Comparison of ENCODE assay signal across 8 mouse cellular contexts in the genomic region with DNA sequence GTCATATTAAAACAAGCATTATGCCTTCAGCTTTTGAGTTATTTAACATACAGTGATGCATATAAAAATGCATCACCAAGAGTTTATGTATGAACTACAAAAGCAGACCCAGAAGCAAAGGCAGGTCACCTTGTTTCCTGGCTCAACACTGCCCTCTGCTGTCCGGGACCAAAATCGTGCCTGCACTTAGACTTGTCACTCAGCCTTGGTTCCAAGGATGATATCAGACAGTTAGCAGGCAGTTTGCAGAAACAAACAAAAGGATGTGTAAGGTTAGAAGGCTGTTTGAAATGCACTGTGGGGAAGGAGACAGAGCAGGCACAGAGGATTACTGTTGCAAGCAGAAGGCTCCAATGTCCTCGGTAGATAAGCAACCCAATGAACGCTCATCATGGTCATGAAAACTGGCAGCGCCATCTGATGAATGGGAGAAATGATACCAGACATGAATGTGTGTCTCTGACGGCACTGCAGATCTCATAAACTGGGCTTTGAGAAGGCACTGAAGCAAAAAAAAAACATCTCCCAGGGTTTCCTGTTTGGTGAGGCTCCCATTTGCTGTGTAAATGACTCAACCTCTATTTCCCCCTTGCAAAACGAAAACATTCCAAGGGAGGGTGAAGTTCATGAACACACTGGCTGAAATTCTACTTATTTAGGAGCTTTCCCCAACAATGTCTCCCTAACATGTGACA.
DNase-seq lines count a peak whose midpoint lies in the region; ATAC-seq and TF ChIP-seq lines count a peak whose summit lies in the region.

No protein-coding gene starts in this region.

- no peak overlapping the region for H3K4me3 ChIP-seq in CH12.LX (replicated peaks in 1 of 3; ENCODE audit: low read depth in 2 of 3, low read length in 2 of 3, poor library complexity in 1 of 3)
- no peak overlapping the region for H3K4me3 ChIP-seq in heart, postnatal 0 days (ENCODE audit: low read depth, low read length)
- no peak overlapping the region for H3K4me3 ChIP-seq in lung, embryonic 14.5 days (ENCODE audit: low read depth, low read length)
- no peak overlapping the region for H3K4me3 ChIP-seq in thymus, adult 2 months (ENCODE audit: control insufficient read depth, insufficient read depth, low read length)

- H3K9ac ChIP-seq in CH12.LX (ENCODE audit: insufficient read depth, low read depth) = no peak overlapping the region
- H3K9ac ChIP-seq in heart, postnatal 0 days (replicated peaks; ENCODE audit: low read depth, low read length) = no peak overlapping the region
- H3K9ac ChIP-seq in lung, embryonic 14.5 days = no peak overlapping the region

- no peaks in the 10 kb centered on the region for H3K79me2 ChIP-seq in CH12.LX (replicated peaks; ENCODE audit: control insufficient read depth, extremely low read depth, insufficient read depth, poor library complexity, severe bottlenecking)

- peak; percentile 73 for DNase-seq in CH12.LX (ENCODE audit: extremely low read depth)
- peak; percentile 82 for DNase-seq in brain, adult 2 months (ENCODE audit: low read depth, low spot score)
- DNase-seq in heart, postnatal 0 days (ENCODE audit: low spot score) = peak; percentile 51
- DNase-seq in layer of hippocampus, adult 18-20 months (ENCODE audit: low spot score in 2 of 2) = peak; percentile 61 to 86
- peak; percentile 92 for DNase-seq in lung, embryonic 14.5 days
- DNase-seq in ovary, adult 18-20 months (ENCODE audit: low spot score) = peak; percentile 71
- DNase-seq in thymus, adult 2 months = peak; percentile 71

- TF ChIP-seq RAD21 in CH12.LX (IDR thresholded peaks at IDR 0.05; ENCODE audit: low read depth, low read length) = peak; percentile 98

- H3K4me2 ChIP-seq in CH12.LX (ENCODE audit: insufficient read depth, low read depth, poor library complexity, severe bottlenecking) = no peak overlapping the region
- no peak overlapping the region for H3K4me2 ChIP-seq in heart, postnatal 0 days (ENCODE audit: low read depth, low read length)
- no peak overlapping the region for H3K4me2 ChIP-seq in lung, embryonic 14.5 days

- TF ChIP-seq EP300 in CH12.LX (IDR thresholded peaks at IDR 0.05; ENCODE audit: low read length) = no peak
- TF ChIP-seq EP300 in heart, postnatal 0 days (IDR thresholded peaks at IDR 0.05; ENCODE audit: low read depth) = no peak

- in situ Hi-C loops in CH12.LX (cut with MboI; ENCODE audit: low pct_ligation_motif_present, low pct_unique_long_range_greater_than_20kb, low sequenced_read_pairs) = loop anchor here (25.0 kb wide), 1 partner anchor 476 kb away; no protein-coding TSS in a partner anchor

- 30% methylated on average over 7 of the region's 7 CpGs for WGBS in heart, postnatal 0 days
- 36% methylated on average over 7 of the region's 7 CpGs for WGBS in lung, embryonic 14.5 days
- 66% methylated on average over 7 of the region's 7 CpGs for WGBS in thymus, adult 2 months

- no peak overlapping the region for H3K27ac ChIP-seq in CH12.LX (ENCODE audit: insufficient read depth, low read depth)
- peak overlapping the region; percentile 31; the same call in 1 of the 2 replicates for H3K27ac ChIP-seq in heart, postnatal 0 days (ENCODE audit: low read depth)
- H3K27ac ChIP-seq in lung, embryonic 14.5 days (ENCODE audit: low read depth) = no peak overlapping the region
- H3K27ac ChIP-seq in thymus, adult 2 months (ENCODE audit: control insufficient read depth, insufficient read depth, low read length) = no peak overlapping the region

- H3K9me3 ChIP-seq in CH12.LX (replicated peaks; ENCODE audit: low read length) = no peaks in the 10 kb centered on the region
- H3K9me3 ChIP-seq in heart, postnatal 0 days (replicated peaks; ENCODE audit: control insufficient read depth, low read length) = no peaks in the 10 kb centered on the region
- H3K9me3 ChIP-seq in lung, embryonic 14.5 days (ENCODE audit: low read depth, low read length) = no peaks in the 10 kb centered on the region

- H3K36me3 ChIP-seq in CH12.LX (replicated peaks in 1 of 2; ENCODE audit: control insufficient read depth in 1 of 2, insufficient read depth in 1 of 2, low read length in 1 of 2) = no peaks in the 10 kb centered on the region
- H3K36me3 ChIP-seq in heart, postnatal 0 days (replicated peaks; ENCODE audit: control insufficient read depth, insufficient read depth, low read length) = no peaks in the 10 kb centered on the region
- H3K36me3 ChIP-seq in lung, embryonic 14.5 days (ENCODE audit: insufficient read depth) = no peaks in the 10 kb centered on the region
- H3K36me3 ChIP-seq in thymus, adult 2 months (ENCODE audit: control insufficient read depth, insufficient read depth, low read length) = no peaks in the 10 kb centered on the region

- no peak for TF ChIP-seq POLR2A in CH12.LX (IDR thresholded peaks at IDR 0.05; ENCODE audit: low read depth, low read length)
- no peak for TF ChIP-seq POLR2A in thymus, adult 2 months (IDR thresholded peaks at IDR 0.05; ENCODE audit: control insufficient read depth, extremely low read depth, insufficient read depth, low read length, poor library complexity)

- ATAC-seq in erythroid progenitor cell, adult 5-6 weeks (replicated peaks; ENCODE audit: low FRiP score, poor library complexity, severe bottlenecking) = peak; percentile 83
- peak; percentile 55; the same call in 1 of the 2 replicates for ATAC-seq in heart, postnatal 0 days (ENCODE audit: insufficient read depth, low read depth)
- ATAC-seq in lung, embryonic 14.5 days (ENCODE audit: insufficient read depth) = peak; percentile 66; the same call in 1 of the 2 replicates

- H3K27me3 ChIP-seq in CH12.LX (replicated peaks) = no peaks in the 10 kb centered on the region
- no peaks in the 10 kb centered on the region for H3K27me3 ChIP-seq in heart, postnatal 0 days (ENCODE audit: control insufficient read depth, insufficient read depth, low read length)
- H3K27me3 ChIP-seq in lung, embryonic 14.5 days (ENCODE audit: insufficient read depth, low read length) = no peaks in the 10 kb centered on the region
- no peaks in the 10 kb centered on the region for H3K27me3 ChIP-seq in thymus, adult 2 months (ENCODE audit: control insufficient read depth, insufficient read depth, low read length)

- H3K4me1 ChIP-seq in CH12.LX (ENCODE audit: control insufficient read depth in 1 of 2, insufficient read depth in 2 of 2) = no peaks in the 10 kb centered on the region
- H3K4me1 ChIP-seq in heart, postnatal 0 days (ENCODE audit: control insufficient read depth, insufficient read depth) = no peaks in the 10 kb centered on the region
- no peaks in the 10 kb centered on the region for H3K4me1 ChIP-seq in lung, embryonic 14.5 days (ENCODE audit: insufficient read depth)
- no peaks in the 10 kb centered on the region for H3K4me1 ChIP-seq in thymus, adult 2 months (replicated peaks; ENCODE audit: control insufficient read depth, insufficient read depth, low read length)

- TF ChIP-seq CTCF in CH12.LX (conservative IDR thresholded peaks at IDR 0.05 in 1 of 2, IDR thresholded peaks at IDR 0.05 in 1 of 2; ENCODE audit: low read depth in 2 of 2, low read length in 2 of 2) = peak; percentile 89
- TF ChIP-seq CTCF in heart, postnatal 0 days (IDR thresholded peaks at IDR 0.05; ENCODE audit: low read depth) = peak; percentile 95
- peak; percentile 95 for TF ChIP-seq CTCF in lung, embryonic 14.5 days (IDR thresholded peaks at IDR 0.05; ENCODE audit: low read depth)
- peak; percentile 52; the same call in 1 of the 2 replicates for TF ChIP-seq CTCF in thymus, adult 2 months (IDR thresholded peaks at IDR 0.05; ENCODE audit: borderline replicate concordance, control insufficient read depth, extremely low read depth, insufficient read depth, low read length, poor library complexity)

- dilution Hi-C loops in CH12.LX (cut with MboI; ENCODE audit: extremely low pct_ligation_motif_present, extremely low pct_unique_long_range_greater_than_20kb, low sequenced_read_pairs) = no loop called here

TF ChIP-seq in CH12.LX, 34 proteins besides CTCF, POLR2A, EP300 and RAD21:
- TF ChIP-seq JUND (conservative IDR thresholded peaks at IDR 0.05; ENCODE audit: low read depth, low read length) = 0 out of 2 replicates have a peak, but pooled peaks have one; percentile 59
- no peak for TF ChIP-seq NRF1 (IDR thresholded peaks at IDR 0.05; ENCODE audit: low read depth, low read length)
- peak; percentile 94 for TF ChIP-seq SMC3 (IDR thresholded peaks at IDR 0.05; ENCODE audit: low read depth, low read length)
- TF ChIP-seq MAFK (IDR thresholded peaks at IDR 0.05; ENCODE audit: insufficient replicate concordance, low read length) = no peak
- no peak for TF ChIP-seq KAT2A (IDR thresholded peaks at IDR 0.05; ENCODE audit: insufficient replicate concordance, low read length)
- TF ChIP-seq MAX (IDR thresholded peaks at IDR 0.05; ENCODE audit: low read length) = no peak
- TF ChIP-seq ZC3H11A (IDR thresholded peaks at IDR 0.05; ENCODE audit: low read depth, low read length) = peak; percentile 74
